In genomic region chr19:6276426-6277421, GRCm38 (mm10) we compare ENCODE assay signal across 8 mouse cellular contexts. TPM values are rescaled to one million over a fixed set of nuclear protein-coding genes. Genes with fewer than 3 reads are reported as not detected.
DNase-seq lines count a peak whose midpoint lies in the region; ATAC-seq and TF ChIP-seq lines count a peak whose summit lies in the region.

Gene Ehd1, plus strand, starts transcription at chr19:6276725.

- WGBS in forebrain, embryonic 10.5 days: under 1% methylated on average over 106 of the region's 106 CpGs
- WGBS in heart, embryonic 15.5 days: under 1% methylated on average over 101 of the region's 106 CpGs
- under 1% methylated on average over 103 of the region's 106 CpGs for whole genome bisulfite sequencing in liver, embryonic 14.5 days (ENCODE audit: insufficient replicate concordance)
- WGBS in neural tube, embryonic 11.5 days: under 1% methylated on average over 92 of the region's 106 CpGs
- WGBS in stomach, postnatal 0 days: under 1% methylated on average over 85 of the region's 106 CpGs

- peaks cover 32% of the 10 kb centered on the region for H3K36me3 ChIP-seq in forebrain, embryonic 10.5 days (replicated peaks)
- peaks cover 14% of the 10 kb centered on the region for H3K36me3 ChIP-seq in heart, embryonic 15.5 days
- H3K36me3 ChIP-seq in liver, embryonic 14.5 days (replicated peaks; ENCODE audit: control insufficient read depth, insufficient read depth, low read depth): peaks cover 24% of the 10 kb centered on the region
- H3K36me3 ChIP-seq in neural tube, embryonic 11.5 days (ENCODE audit: control insufficient read depth, insufficient read depth, low read length): peaks cover 6% of the 10 kb centered on the region; the same call in 1 of the 2 replicates
- 0 out of 2 replicates have a peak, but pooled peaks cover 3% of the 10 kb centered on the region for H3K36me3 ChIP-seq in stomach, postnatal 0 days (ENCODE audit: control insufficient read depth, insufficient read depth, low read length)

- no peaks in the 10 kb centered on the region for H3K9me3 ChIP-seq in forebrain, embryonic 10.5 days
- H3K9me3 ChIP-seq in heart, embryonic 15.5 days (replicated peaks): no peaks in the 10 kb centered on the region
- H3K9me3 ChIP-seq in liver, embryonic 14.5 days (ENCODE audit: control insufficient read depth, low read length): no peaks in the 10 kb centered on the region
- H3K9me3 ChIP-seq in neural tube, embryonic 11.5 days (ENCODE audit: control insufficient read depth, low read length): no peaks in the 10 kb centered on the region
- no peaks in the 10 kb centered on the region for H3K9me3 ChIP-seq in stomach, postnatal 0 days (ENCODE audit: control insufficient read depth, low read length)

- ATAC-seq in CD4-positive, CD25-positive, alpha-beta regulatory T cell, adult 4 months: peak; percentile 90
- peak; percentile 92 for ATAC-seq in heart, embryonic 15.5 days (replicated peaks; ENCODE audit: insufficient number of reproducible peaks, insufficient read depth, low FRiP score, low read depth)
- ATAC-seq in liver, embryonic 14.5 days (ENCODE audit: insufficient read depth): peak; percentile 92
- peak; percentile 91 for ATAC-seq in neural tube, embryonic 11.5 days (ENCODE audit: insufficient read depth, low FRiP score, low TSS enrichment)
- peak; percentile 93 for ATAC-seq in stomach, postnatal 0 days (ENCODE audit: low FRiP score, low TSS enrichment)

- peak; percentile 53; the same call in 1 of the 2 replicates for TF ChIP-seq EP300 in liver, embryonic 14.5 days (IDR thresholded peaks at IDR 0.05; ENCODE audit: low read depth)
- TF ChIP-seq EP300 in stomach, postnatal 0 days (optimal IDR thresholded peaks at IDR 0.05): peak; percentile 72

- H3K4me3 ChIP-seq in forebrain, embryonic 10.5 days: peak within 1 kb of the TSS; percentile 93
- peak within 1 kb of the TSS; percentile 75 for H3K4me3 ChIP-seq in heart, embryonic 15.5 days
- peak within 1 kb of the TSS; percentile 73 to 77 for H3K4me3 ChIP-seq in liver, embryonic 14.5 days (ENCODE audit: insufficient read depth in 1 of 2, low read depth in 2 of 2, low read length in 2 of 2)
- peak within 1 kb of the TSS; percentile 82 for H3K4me3 ChIP-seq in neural tube, embryonic 11.5 days (ENCODE audit: low read depth, low read length)
- peak within 1 kb of the TSS; percentile 79 for H3K4me3 ChIP-seq in stomach, postnatal 0 days (ENCODE audit: low read depth, low read length)

- peak within 1 kb of the TSS; percentile 83 for H3K9ac ChIP-seq in heart, embryonic 15.5 days
- peak within 1 kb of the TSS; percentile 80 for H3K9ac ChIP-seq in liver, embryonic 14.5 days (replicated peaks)
- H3K9ac ChIP-seq in neural tube, embryonic 11.5 days (ENCODE audit: low read length): peak within 1 kb of the TSS; percentile 86
- peak within 1 kb of the TSS; percentile 83 for H3K9ac ChIP-seq in stomach, postnatal 0 days (ENCODE audit: low read length)

- H3K27me3 ChIP-seq in forebrain, embryonic 10.5 days (ENCODE audit: poor library complexity, severe bottlenecking): no peaks in the 10 kb centered on the region
- no peaks in the 10 kb centered on the region for H3K27me3 ChIP-seq in heart, embryonic 15.5 days
- no peaks in the 10 kb centered on the region for H3K27me3 ChIP-seq in liver, embryonic 14.5 days (ENCODE audit: control insufficient read depth, insufficient read depth, low read length)
- H3K27me3 ChIP-seq in neural tube, embryonic 11.5 days (ENCODE audit: control insufficient read depth, insufficient read depth, low read length): no peaks in the 10 kb centered on the region
- no peaks in the 10 kb centered on the region for H3K27me3 ChIP-seq in stomach, postnatal 0 days (ENCODE audit: control insufficient read depth, insufficient read depth, low read length)

- peak; percentile 97 for DNase-seq in c-Kit-negative CD71-positive TER-119-positive erythroid progenitor cells, embryonic 14.5 days (ENCODE audit: low read depth, low spot score)
- peak; percentile 96 for DNase-seq in forebrain, embryonic 10.5 days (ENCODE audit: extremely low spot score, low spot score)
- DNase-seq in kidney, postnatal 25 days: peak; percentile 98
- peak; percentile 95 to 97 (median 96) for DNase-seq in liver, embryonic 14.5 days (ENCODE audit: low read depth in 3 of 3, low spot score in 3 of 3)
- DNase-seq in neural tube, embryonic 11.5 days (ENCODE audit: low spot score): peak; percentile 99
- peak; percentile 99 for DNase-seq in stomach, postnatal 0 days (ENCODE audit: low spot score)

- peak within 1 kb of the TSS; percentile 98 for H3K4me2 ChIP-seq in heart, embryonic 15.5 days
- H3K4me2 ChIP-seq in liver, embryonic 14.5 days (ENCODE audit: low read depth): peak within 1 kb of the TSS; percentile 97
- peak within 1 kb of the TSS; percentile 97 for H3K4me2 ChIP-seq in neural tube, embryonic 11.5 days (ENCODE audit: low read depth)
- peak within 1 kb of the TSS; percentile 91 for H3K4me2 ChIP-seq in stomach, postnatal 0 days (replicated peaks; ENCODE audit: low read depth)

- peak within 1 kb of the TSS; percentile 92 for H3K27ac ChIP-seq in forebrain, embryonic 10.5 days
- peak within 1 kb of the TSS; percentile 79 for H3K27ac ChIP-seq in heart, embryonic 15.5 days
- peak within 1 kb of the TSS; percentile 66 for H3K27ac ChIP-seq in liver, embryonic 14.5 days
- H3K27ac ChIP-seq in neural tube, embryonic 11.5 days (ENCODE audit: low read depth, low read length): peak within 1 kb of the TSS; percentile 65
- peak within 1 kb of the TSS; percentile 94 for H3K27ac ChIP-seq in stomach, postnatal 0 days (replicated peaks)

- peak; percentile 60 for TF ChIP-seq CTCF in liver, embryonic 14.5 days (IDR thresholded peaks at IDR 0.05; ENCODE audit: low read depth)
- peak; percentile 77 for TF ChIP-seq CTCF in stomach, postnatal 0 days (IDR thresholded peaks at IDR 0.05; ENCODE audit: low read depth)

- peaks cover 51% of the 10 kb centered on the region for H3K4me1 ChIP-seq in forebrain, embryonic 10.5 days
- H3K4me1 ChIP-seq in heart, embryonic 15.5 days (replicated peaks): peaks cover 60% of the 10 kb centered on the region
- H3K4me1 ChIP-seq in liver, embryonic 14.5 days (replicated peaks; ENCODE audit: control insufficient read depth in 2 of 2, insufficient read depth in 2 of 2, low read length in 1 of 2): peaks cover 39 to 50% of the 10 kb centered on the region in 2 experiments
- peaks cover 29% of the 10 kb centered on the region for H3K4me1 ChIP-seq in neural tube, embryonic 11.5 days (ENCODE audit: control insufficient read depth, insufficient read depth, low read length)
- H3K4me1 ChIP-seq in stomach, postnatal 0 days (replicated peaks; ENCODE audit: control insufficient read depth, insufficient read depth): peaks cover 9% of the 10 kb centered on the region

RNA-seq across cellular contexts. Expression of gene Ehd1, which starts in this region (rescaled TPM):
- 10 to 100 TPM in 1 of 2 experiments, 1 to 10 TPM in 1; 6.4 to 22.8 TPM for polyA plus RNA-seq in CD4-positive, CD25-positive, alpha-beta regulatory T cell, adult 4 months (2017; shearing (Covaris generic))
- polyA plus RNA-seq in forebrain, embryonic 10.5 days (2016; fragmentation: Nextera tagmentation; extraction: Ambion mirVana): 76.8 and 82.1 TPM in 2 replicates
- 54.1 and 66.8 TPM in 2 replicates for polyA plus RNA-seq in heart, embryonic 15.5 days (2015; fragmentation: Nextera tagmentation; extraction: Ambion mirVana)
- 65.3 and 81.6 TPM in 2 replicates for polyA plus RNA-seq in liver, embryonic 14.5 days (2012; rRNA removed)
- polyA plus RNA-seq in liver, embryonic 14.5 days (2014; fragmentation: Nextera tagmentation; extraction: Ambion mirVana): 38.0 and 49.6 TPM in 2 replicates
- 71.9 and 82.2 TPM in 2 replicates for polyA plus RNA-seq in neural tube, embryonic 11.5 days (2014; fragmentation: Nextera tagmentation; extraction: Ambion mirVana)
- polyA plus RNA-seq in stomach, postnatal 0 days (2015; fragmentation: Nextera tagmentation; extraction: Ambion mirVana): 62.0 and 63.8 TPM in 2 replicates

Comparison
In these comparisons a context has a peak if more than half of its experiments do, and no peak if none do; other contexts are left out.
1. Peak in every context shown above with its lines: DNase-seq, ATAC-seq, H3K4me3 ChIP-seq and H3K27ac ChIP-seq.